Mouse (Mus musculus): ENCODE results near the gene Pih1d1.

DNA sequence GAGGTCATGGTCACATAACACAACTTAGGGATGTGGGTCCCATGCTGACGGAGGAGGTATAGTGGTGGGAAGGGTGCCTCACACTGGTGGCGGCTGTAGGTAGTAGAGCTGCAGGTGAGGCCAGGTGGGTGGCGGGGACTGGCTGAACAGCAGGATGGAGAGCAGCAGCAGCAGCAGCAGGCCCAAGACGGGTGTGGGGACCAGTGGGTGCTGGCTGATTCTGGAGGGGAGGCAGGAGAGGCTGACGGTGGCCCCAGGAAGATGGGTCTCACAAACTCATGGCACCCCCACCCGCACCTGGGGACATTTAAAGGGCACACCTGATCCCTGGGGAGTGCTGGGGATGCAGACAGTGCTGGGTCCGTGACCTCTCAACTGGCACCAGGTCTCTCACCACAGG is 29.6 kb downstream of the Pih1d1 start:
- TF ChIP-seq CTCF (IDR thresholded peaks at IDR 0.05; ENCODE audit: borderline replicate concordance, insufficient read depth, low read length) (no peak), POLR2A (IDR thresholded peaks at IDR 0.05; ENCODE audit: low read depth, low read length) (no peak)

All from embryonic fibroblast, embryonic 13.5 days (primary cell).